Mouse (Mus musculus) neural tube, embryonic 15.5 days (tissue): ENCODE measurements around the gene Sema3b. TPM values are rescaled to one million over a fixed set of nuclear protein-coding genes. Genes with fewer than 3 reads are reported as not detected.
A peak's percentile ranks its signal among the peaks of the same experiment; 100 is the strongest.

Experiments used
- ATAC-seq: fragments of 200-750 bp; cut with Nextera tagmentation; 2 replicates; pipeline ENCODE4 v1.8.0; 2017; ENCODE audit warnings: mild to moderate bottlenecking, moderate TSS enrichment, moderate library complexity; ENCODE audit not compliant: low FRiP score
- H3K27ac ChIP-seq: fragments of 300-500 bp; sonication (generic); replicated peaks from 2 replicates; pipeline ENCODE4 v1.5.1; 2015; ENCODE audit warnings: mild to moderate bottlenecking, inconsistent platforms
- H3K27me3 ChIP-seq: fragments of 300-500 bp; sonication (generic); replicated peaks from 2 replicates; pipeline ENCODE4 v1.6.1; 2015; ENCODE audit warnings: inconsistent platforms
- H3K36me3 ChIP-seq: fragments of 300-500 bp; sonication (generic); 2 replicates; pipeline ENCODE4 v1.6.1; 2015; ENCODE audit warnings: inconsistent platforms
- H3K4me1 ChIP-seq: fragments of 300-500 bp; sonication (generic); 2 replicates; pipeline ENCODE4 v1.6.1; 2015; ENCODE audit warnings: inconsistent platforms
- H3K4me2 ChIP-seq: fragments of 300-500 bp; sonication (generic); 2 replicates; pipeline ENCODE4 v1.6.1; 2015; ENCODE audit warnings: inconsistent platforms, mild to moderate bottlenecking, moderate library complexity
- H3K4me3 ChIP-seq: fragments of 300-500 bp; sonication (generic); replicated peaks from 2 replicates; pipeline ENCODE4 v1.5.1; 2015; ENCODE audit warnings: mild to moderate bottlenecking, inconsistent platforms
- H3K9ac ChIP-seq: fragments of 300-500 bp; sonication (generic); replicated peaks from 2 replicates; pipeline ENCODE4 v1.6.1; 2015; ENCODE audit warnings: mild to moderate bottlenecking, inconsistent platforms
- H3K9me3 ChIP-seq: fragments of 300-500 bp; sonication (generic); replicated peaks from 2 replicates; pipeline ENCODE4 v1.6.1; 2016; ENCODE audit warnings: inconsistent platforms
- WGBS: fragments of 180-500 bp; shearing (Covaris S2); methylation state at CpG from one replicate; pipeline ENCODE4 v1.1.7; 2015; ENCODE audit warnings: mixed read lengths; 5-methylcytosine and 5-hydroxymethylcytosine counted together
- polyA plus RNA-seq: library from polyadenylated mRNA; unstranded; fragments of >200 nt; fragmentation: Nextera tagmentation; extraction: Ambion mirVana; gene quantifications from 2 replicates; pipeline ENCODE4 v1.2.1, GENCODE M21; 2015

Gene Sema3b
- polyA plus RNA-seq, 1 experiment from 2014 or later, result 6.6 TPM

GRCm38 (mm10) chr9:107631861-107632260, 22.8 kb upstream of the Sema3b start:
- Histone ChIP-seq H3K27me3 (no peaks in the 10 kb centered on the region), H3K4me3 (peak overlapping the region; percentile 85), H3K36me3 (no peaks in the 10 kb centered on the region), H3K4me2 (peak overlapping the region; percentile 85), H3K9ac (no peak overlapping the region; the same call in 1 of the 2 replicates), H3K4me1 (peaks cover 93% of the 10 kb centered on the region), H3K27ac (peak overlapping the region; percentile 89), H3K9me3 (no peaks in the 10 kb centered on the region)
- 68% methylated on average over 8 of the region's 8 CpGs for WGBS
- ATAC-seq, result no peak

- peak overlapping the region; percentile 89 for H3K27ac ChIP-seq
- H3K36me3 ChIP-seq, result no peaks in the 10 kb centered on the region
- H3K9ac ChIP-seq, result no peak overlapping the region; the same call in 1 of the 2 replicates
- no peaks in the 10 kb centered on the region for H3K27me3 ChIP-seq
- H3K4me1 ChIP-seq, result peaks cover 94% of the 10 kb centered on the region
- WGBS, result 28% methylated on average over 9 of the region's 9 CpGs
- ATAC-seq, result no peak
- H3K4me2 ChIP-seq, result peak overlapping the region; percentile 85
- no peak overlapping the region for H3K4me3 ChIP-seq
- no peaks in the 10 kb centered on the region for H3K9me3 ChIP-seq
Observed at GRCm38 (mm10) chr9:107631311-107631826, 22.3 kb upstream of the Sema3b start.

GRCm38 (mm10) chr9:107630576-107630975, 21.5 kb upstream of the Sema3b start:
- Histone ChIP-seq H3K9me3 (no peaks in the 10 kb centered on the region), H3K4me3 (peak overlapping the region; percentile 10; the same call in 1 of the 2 replicates), H3K27ac (peak overlapping the region; percentile 89), H3K4me1 (peaks cover 94% of the 10 kb centered on the region), H3K36me3 (no peaks in the 10 kb centered on the region), H3K9ac (peak overlapping the region; percentile 34; the same call in 1 of the 2 replicates), H3K4me2 (peak overlapping the region; percentile 44), H3K27me3 (no peaks in the 10 kb centered on the region)
- 9% methylated on average over 4 of the region's 4 CpGs for WGBS
- peak; percentile 22; the same call in 1 of the 2 replicates for ATAC-seq

DNA sequence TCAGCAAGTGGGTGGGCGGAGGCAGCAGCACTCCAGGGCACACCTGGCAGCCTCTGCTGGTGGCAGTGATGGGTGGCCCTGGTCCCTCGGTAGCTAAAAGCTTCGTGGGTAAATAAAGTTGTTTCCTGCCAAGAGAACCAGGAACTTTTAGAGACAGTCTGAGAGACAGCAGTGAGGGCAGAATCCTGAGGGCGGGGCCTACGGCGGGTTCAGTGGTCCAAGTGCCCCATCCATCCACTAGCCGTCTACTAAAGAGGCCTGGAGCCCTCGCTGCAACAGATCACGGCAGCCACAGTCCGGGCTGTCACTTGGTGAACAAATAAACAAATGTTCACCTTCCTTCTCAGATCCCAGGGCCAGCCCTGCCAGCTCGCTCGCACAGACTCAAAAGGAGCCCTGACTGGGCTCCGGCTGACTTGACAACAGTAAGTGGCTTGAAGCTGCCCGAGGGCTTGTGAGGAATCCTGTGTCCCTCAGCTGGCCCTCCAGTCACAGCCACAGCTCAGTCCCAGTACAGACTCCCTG, 20.9 kb upstream of the Sema3b start:
- Histone ChIP-seq H3K4me2 (peak overlapping the region; percentile 44), H3K36me3 (no peaks in the 10 kb centered on the region), H3K4me1 (peaks cover 97% of the 10 kb centered on the region), H3K9me3 (no peaks in the 10 kb centered on the region), H3K9ac (peak overlapping the region; percentile 34; the same call in 1 of the 2 replicates), H3K27ac (peak overlapping the region; percentile 89), H3K27me3 (no peaks in the 10 kb centered on the region), H3K4me3 (peak overlapping the region; percentile 10; the same call in 1 of the 2 replicates)
- peak; percentile 6; the same call in 1 of the 2 replicates for ATAC-seq
- WGBS, result 9% methylated on average over 14 of the region's 14 CpGs

DNA sequence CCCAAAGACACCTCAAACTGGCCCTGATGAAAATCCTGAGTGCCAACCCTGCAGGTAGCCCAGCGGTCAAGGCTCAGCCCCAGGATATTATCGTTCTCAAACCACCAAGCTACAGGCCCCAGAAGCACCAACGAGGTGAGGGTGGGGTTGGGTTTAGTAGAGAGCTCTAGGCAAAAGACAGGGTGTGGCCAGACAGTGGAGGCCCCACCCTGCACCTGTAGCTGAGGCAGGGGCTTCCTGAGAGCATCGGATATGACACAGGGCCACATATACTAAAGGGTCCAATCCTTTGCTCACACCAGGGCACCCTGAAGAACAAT, 20.3 kb upstream of the Sema3b start:
- H3K4me3 ChIP-seq, result 0 out of 2 replicates have a peak overlapping the region, but pooled peaks have one; percentile 4
- 23% methylated on average over 4 of the region's 4 CpGs for WGBS

GRCm38 (mm10) chr9:107628721-107629410, 19.8 kb upstream of the Sema3b start:
- WGBS, result 35% methylated on average over 14 of the region's 15 CpGs
- H3K27ac ChIP-seq, result peak overlapping the region; percentile 89
- H3K9ac ChIP-seq, result peak overlapping the region; percentile 40
- no peak for ATAC-seq
- no peaks in the 10 kb centered on the region for H3K9me3 ChIP-seq
- H3K27me3 ChIP-seq, result no peaks in the 10 kb centered on the region
- H3K4me2 ChIP-seq, result peak overlapping the region; percentile 44
- H3K36me3 ChIP-seq, result no peaks in the 10 kb centered on the region
- peaks cover 94% of the 10 kb centered on the region for H3K4me1 ChIP-seq
- 0 out of 2 replicates have a peak overlapping the region, but pooled peaks have one; percentile 4 for H3K4me3 ChIP-seq

More for the DNA sequence above, 20.3 kb upstream of the Sema3b start:
- no peaks in the 10 kb centered on the region for H3K27me3 ChIP-seq
- no peak for ATAC-seq
- H3K4me1 ChIP-seq, result peaks cover 99% of the 10 kb centered on the region
- H3K4me2 ChIP-seq, result peak overlapping the region; percentile 44
- peak overlapping the region; percentile 89 for H3K27ac ChIP-seq
- no peaks in the 10 kb centered on the region for H3K9me3 ChIP-seq
- H3K36me3 ChIP-seq, result no peaks in the 10 kb centered on the region
- H3K9ac ChIP-seq, result peak overlapping the region; percentile 34

DNA sequence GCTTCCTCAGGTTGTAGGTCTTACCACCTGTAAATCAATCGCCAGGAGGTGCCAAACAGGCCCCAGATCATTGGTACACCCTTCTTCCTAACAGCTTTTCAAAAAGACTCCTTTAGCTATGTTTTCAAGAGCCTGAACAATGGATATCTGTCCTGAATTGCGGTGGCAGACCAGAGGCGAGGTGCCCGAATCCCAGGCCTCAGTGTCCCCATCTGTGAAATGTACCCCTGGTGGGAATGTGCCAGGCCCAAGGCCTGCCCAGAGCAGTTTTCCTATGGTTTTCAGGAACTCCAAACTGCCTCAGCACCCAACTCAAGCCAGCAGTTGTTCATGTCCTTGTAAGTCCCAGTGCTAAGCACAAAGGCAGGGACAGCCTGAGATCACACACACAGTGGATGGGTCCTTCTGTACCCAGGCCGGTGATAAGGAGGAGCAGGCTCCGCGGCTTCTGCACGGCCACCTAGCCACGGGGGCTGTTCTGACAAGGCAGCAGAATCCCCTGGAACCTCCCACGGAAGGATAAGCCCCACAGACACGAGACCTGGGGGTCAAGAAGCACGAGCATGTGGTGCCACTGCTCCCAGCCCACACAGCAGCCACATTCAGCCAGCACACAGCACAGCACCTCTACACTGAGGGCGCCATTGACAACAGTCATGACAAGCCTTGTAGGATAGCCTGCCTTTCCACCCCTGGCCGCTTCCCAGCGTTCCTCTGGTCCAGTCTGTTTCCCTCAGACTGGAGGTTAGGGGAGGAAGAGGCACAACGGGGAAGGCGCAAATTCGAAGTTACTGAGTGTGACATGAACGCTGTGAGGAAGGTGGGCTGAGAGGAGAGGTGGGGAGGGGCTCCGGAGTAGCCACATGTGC, 18.6 kb upstream of the Sema3b start:
- Histone ChIP-seq H3K4me2 (peak overlapping the region; percentile 44), H3K36me3 (peaks cover 1% of the 10 kb centered on the region), H3K27me3 (no peaks in the 10 kb centered on the region), H3K27ac (peak overlapping the region; percentile 89), H3K9ac (peak overlapping the region; percentile 40), H3K9me3 (no peaks in the 10 kb centered on the region), H3K4me1 (peaks cover 82% of the 10 kb centered on the region), H3K4me3 (0 out of 2 replicates have a peak overlapping the region, but pooled peaks have one; percentile 2)
- WGBS, result 19% methylated on average over 20 of the region's 20 CpGs
- ATAC-seq, result no peak

- Histone ChIP-seq H3K4me2 (peak overlapping the region; percentile 44), H3K9me3 (no peaks in the 10 kb centered on the region), H3K27ac (peak overlapping the region; percentile 89), H3K4me3 (0 out of 2 replicates have a peak overlapping the region, but pooled peaks have one; percentile 2), H3K27me3 (no peaks in the 10 kb centered on the region), H3K4me1 (peaks cover 74% of the 10 kb centered on the region), H3K9ac (peak overlapping the region; percentile 40), H3K36me3 (peaks cover 8% of the 10 kb centered on the region)
- ATAC-seq, result peak; percentile 47
- WGBS, result 0% methylated on average over 2 of the region's 2 CpGs
Observed at GRCm38 (mm10) chr9:107626844-107627277, 17.8 kb upstream of the Sema3b start.

GRCm38 (mm10) chr9:107626158-107626843, 17.3 kb upstream of the Sema3b start:
- Histone ChIP-seq H3K27me3 (no peaks in the 10 kb centered on the region), H3K36me3 (peaks cover 8% of the 10 kb centered on the region), H3K4me2 (peak overlapping the region; percentile 44), H3K4me1 (peaks cover 68% of the 10 kb centered on the region), H3K9ac (0 out of 2 replicates have a peak overlapping the region, but pooled peaks have one; percentile 11), H3K4me3 (0 out of 2 replicates have a peak overlapping the region, but pooled peaks have one; percentile 2), H3K9me3 (no peaks in the 10 kb centered on the region), H3K27ac (peak overlapping the region; percentile 89)
- 29% methylated on average over 13 of the region's 15 CpGs for WGBS
- ATAC-seq, result peak; percentile 6; the same call in 1 of the 2 replicates

GRCm38 (mm10) chr9:107625351-107626128, 16.5 kb upstream of the Sema3b start:
- no peak for ATAC-seq
- H3K27me3 ChIP-seq, result no peaks in the 10 kb centered on the region
- H3K27ac ChIP-seq, result peak overlapping the region; percentile 89
- peaks cover 9% of the 10 kb centered on the region for H3K36me3 ChIP-seq
- no peak overlapping the region for H3K4me3 ChIP-seq
- peak overlapping the region; percentile 44; the same call in 1 of the 2 replicates for H3K4me2 ChIP-seq
- peaks cover 65% of the 10 kb centered on the region for H3K4me1 ChIP-seq
- 90% methylated on average over 12 of the region's 12 CpGs for WGBS
- H3K9me3 ChIP-seq, result no peaks in the 10 kb centered on the region
- H3K9ac ChIP-seq, result no peak overlapping the region
